Mouse (Mus musculus) lung, adult 2 months (tissue): Measurements from ENCODE around the gene Gm5800.

Source experiments
- CTCF ChIP-seq: fragments of 200-500 bp; IDR thresholded peaks from 2 replicates; pipeline ENCODE4 v1.5.1; 2011; ENCODE audit warnings: mild to moderate bottlenecking, low read length, control low read depth; ENCODE audit not compliant: insufficient read depth
- POLR2A ChIP-seq: fragments of 200-500 bp; IDR thresholded peaks from 2 replicates; pipeline ENCODE4 v1.6.1; 2011; ENCODE audit warnings: low read depth, mild to moderate bottlenecking, control low read depth, low read length, borderline replicate concordance; ENCODE audit errors: extremely low read depth

- TF ChIP-seq CTCF (no peak), POLR2A (no peak)
These were observed 21.0 kb upstream of the Gm5800 start for GRCm38 (mm10) chr14:51737967-51738366.
